Mouse (Mus musculus) lung, adult 2 months (tissue): ENCODE data around the gene Gclm.

Source experiments
- CTCF ChIP-seq: fragments of 200-500 bp; IDR thresholded peaks from 2 replicates; pipeline ENCODE4 v1.5.1; 2011; ENCODE audit warnings: mild to moderate bottlenecking, low read length, control low read depth; ENCODE audit not compliant: insufficient read depth
- POLR2A ChIP-seq: fragments of 200-500 bp; IDR thresholded peaks from 2 replicates; pipeline ENCODE4 v1.6.1; 2011; ENCODE audit warnings: low read depth, mild to moderate bottlenecking, control low read depth, low read length, borderline replicate concordance; ENCODE audit errors: extremely low read depth

DNA sequence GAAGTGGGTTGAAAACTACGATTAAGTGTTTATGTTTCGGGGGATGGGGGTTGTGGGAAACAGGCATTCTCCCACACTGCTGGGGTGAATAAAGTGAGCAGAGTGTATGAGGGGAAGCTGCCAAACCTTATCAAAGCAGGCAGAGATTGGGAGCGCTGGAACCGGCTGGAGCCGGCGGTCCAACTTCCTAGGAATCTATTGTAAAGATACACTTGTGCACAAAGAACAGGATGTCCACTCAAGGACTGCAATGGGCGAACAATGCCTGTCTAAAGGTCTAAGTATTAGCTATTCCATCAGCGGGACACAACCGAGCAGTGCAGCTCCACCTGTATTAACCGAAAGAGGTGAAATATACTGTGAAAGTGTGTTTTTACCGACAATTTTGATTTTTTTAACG is 46.5 kb downstream of the Gclm start:
- TF ChIP-seq CTCF (no peak), POLR2A (no peak)
